Mouse (Mus musculus) neural tube, embryonic 14.5 days (tissue): Measurements from ENCODE around the gene Rere. TPM values are rescaled to one million over a fixed set of nuclear protein-coding genes. Genes with fewer than 3 reads are reported as not detected.
A peak's percentile ranks its signal among the peaks of the same experiment; 100 is the strongest.

ENCODE experiments used
- ATAC-seq: fragments of 200-750 bp; cut with Nextera tagmentation; 2 replicates; pipeline ENCODE4 v1.8.0; 2017; ENCODE audit warnings: low read depth, mild to moderate bottlenecking, moderate TSS enrichment, moderate library complexity
- H3K27ac ChIP-seq: fragments of 300-500 bp; sonication (generic); 2 replicates; pipeline ENCODE4 v1.5.1; 2014; ENCODE audit warnings: low read depth, mild to moderate bottlenecking, control low read depth, low read length, moderate library complexity, mixed read lengths
- H3K27me3 ChIP-seq: fragments of 300-500 bp; sonication (generic); 2 replicates; pipeline ENCODE4 v1.6.1; 2014; ENCODE audit warnings: low read length; ENCODE audit not compliant: control insufficient read depth, insufficient read depth
- H3K36me3 ChIP-seq: fragments of 300-500 bp; sonication (generic); 2 replicates; pipeline ENCODE4 v1.6.1; 2014; ENCODE audit warnings: low read length, mixed read lengths; ENCODE audit not compliant: control insufficient read depth, insufficient read depth
- H3K4me1 ChIP-seq: fragments of 300-500 bp; sonication (generic); 2 replicates; pipeline ENCODE4 v1.6.1; 2014; ENCODE audit warnings: low read length; ENCODE audit not compliant: control insufficient read depth, insufficient read depth
- H3K4me2 ChIP-seq: fragments of 300-500 bp; sonication (generic); 2 replicates; pipeline ENCODE4 v1.6.1; 2014; ENCODE audit warnings: mild to moderate bottlenecking, low read depth, low read length, control low read depth
- H3K4me3 ChIP-seq: fragments of 300-500 bp; sonication (generic); 2 replicates; pipeline ENCODE4 v1.5.1; 2014; ENCODE audit warnings: low read depth, low read length, control low read depth, mixed read lengths
- H3K9ac ChIP-seq: fragments of 300-500 bp; sonication (generic); replicated peaks from 2 replicates; pipeline ENCODE4 v1.6.1; 2014; ENCODE audit warnings: low read depth, mild to moderate bottlenecking, control low read depth, low read length, mixed read lengths
- H3K9me3 ChIP-seq: fragments of 300-500 bp; sonication (generic); 2 replicates; pipeline ENCODE4 v1.6.1; 2016; ENCODE audit warnings: low read length; ENCODE audit not compliant: control insufficient read depth
- WGBS: fragments of 180-500 bp; shearing (Covaris S2); extraction: QIAGEN DNeasy Blood & Tissue Kit; methylation state at CpG from one replicate; pipeline ENCODE4 v1.1.7; 2014; 5-methylcytosine and 5-hydroxymethylcytosine counted together
- polyA plus RNA-seq: library from polyadenylated mRNA; unstranded; fragments of >200 nt; fragmentation: Nextera tagmentation; extraction: Ambion mirVana; gene quantifications from 2 replicates; pipeline ENCODE4 v1.2.1, GENCODE M21; 2014

The Rere gene
- polyA plus RNA-seq, 1 experiment from 2014 or later = 50.7 TPM

DNA sequence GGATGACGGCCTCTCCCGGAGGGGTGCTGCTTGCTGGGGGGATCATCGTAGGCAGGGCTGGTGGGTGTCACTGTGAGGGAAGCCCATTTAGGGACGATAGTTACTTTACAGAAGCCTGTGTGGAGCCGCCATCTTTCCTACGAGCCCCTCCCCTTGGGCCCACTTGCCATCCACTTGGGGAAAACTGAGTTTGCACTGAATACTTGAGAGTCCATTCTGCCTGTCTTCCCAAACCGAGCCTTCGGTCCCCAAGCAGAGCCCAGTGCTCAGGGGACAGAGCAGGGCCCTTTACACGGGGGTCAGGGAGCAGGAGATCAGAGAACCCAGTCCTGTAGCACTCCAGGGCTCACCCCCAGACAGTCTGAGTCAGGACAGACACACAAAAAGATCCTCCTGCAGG, 362.9 kb downstream of the Rere start:
- Histone ChIP-seq H3K4me1 (no peaks in the 10 kb centered on the region), H3K4me3 (no peak overlapping the region), H3K27ac (no peak overlapping the region), H3K9ac (no peak overlapping the region), H3K9me3 (no peaks in the 10 kb centered on the region), H3K4me2 (no peak overlapping the region), H3K36me3 (peaks cover 10% of the 10 kb centered on the region), H3K27me3 (no peaks in the 10 kb centered on the region)
- ATAC-seq = no peak
- WGBS = 92% methylated on average over 9 of the region's 9 CpGs

DNA sequence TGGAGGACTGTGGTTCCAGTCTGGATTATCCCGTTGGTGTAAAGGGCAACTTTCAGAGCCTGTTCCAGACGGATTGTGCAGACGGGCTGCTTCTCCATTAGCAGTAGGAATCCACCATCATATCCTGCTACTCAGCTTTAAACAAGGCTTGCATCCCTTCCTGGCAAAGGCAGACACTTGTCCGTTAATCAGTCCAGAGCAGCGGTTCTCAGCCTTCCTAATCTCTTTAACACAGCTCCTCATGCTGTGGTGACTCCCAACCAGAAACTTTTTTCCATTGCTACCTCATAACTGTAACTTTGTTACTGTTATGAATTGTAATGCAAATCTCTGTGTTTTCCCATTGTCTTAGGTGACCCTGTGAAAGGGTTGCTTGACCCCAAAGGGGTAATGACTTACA, 367.9 kb downstream of the Rere start:
- no peak overlapping the region for H3K27ac ChIP-seq
- no peaks in the 10 kb centered on the region for H3K36me3 ChIP-seq
- no peak overlapping the region for H3K9ac ChIP-seq
- H3K9me3 ChIP-seq = no peaks in the 10 kb centered on the region
- no peak for ATAC-seq
- H3K4me1 ChIP-seq = peaks cover 3% of the 10 kb centered on the region; the same call in 1 of the 2 replicates
- WGBS = 89% methylated on average over 5 of the region's 5 CpGs
- H3K4me2 ChIP-seq = no peak overlapping the region
- no peak overlapping the region for H3K4me3 ChIP-seq
- H3K27me3 ChIP-seq = no peaks in the 10 kb centered on the region

DNA sequence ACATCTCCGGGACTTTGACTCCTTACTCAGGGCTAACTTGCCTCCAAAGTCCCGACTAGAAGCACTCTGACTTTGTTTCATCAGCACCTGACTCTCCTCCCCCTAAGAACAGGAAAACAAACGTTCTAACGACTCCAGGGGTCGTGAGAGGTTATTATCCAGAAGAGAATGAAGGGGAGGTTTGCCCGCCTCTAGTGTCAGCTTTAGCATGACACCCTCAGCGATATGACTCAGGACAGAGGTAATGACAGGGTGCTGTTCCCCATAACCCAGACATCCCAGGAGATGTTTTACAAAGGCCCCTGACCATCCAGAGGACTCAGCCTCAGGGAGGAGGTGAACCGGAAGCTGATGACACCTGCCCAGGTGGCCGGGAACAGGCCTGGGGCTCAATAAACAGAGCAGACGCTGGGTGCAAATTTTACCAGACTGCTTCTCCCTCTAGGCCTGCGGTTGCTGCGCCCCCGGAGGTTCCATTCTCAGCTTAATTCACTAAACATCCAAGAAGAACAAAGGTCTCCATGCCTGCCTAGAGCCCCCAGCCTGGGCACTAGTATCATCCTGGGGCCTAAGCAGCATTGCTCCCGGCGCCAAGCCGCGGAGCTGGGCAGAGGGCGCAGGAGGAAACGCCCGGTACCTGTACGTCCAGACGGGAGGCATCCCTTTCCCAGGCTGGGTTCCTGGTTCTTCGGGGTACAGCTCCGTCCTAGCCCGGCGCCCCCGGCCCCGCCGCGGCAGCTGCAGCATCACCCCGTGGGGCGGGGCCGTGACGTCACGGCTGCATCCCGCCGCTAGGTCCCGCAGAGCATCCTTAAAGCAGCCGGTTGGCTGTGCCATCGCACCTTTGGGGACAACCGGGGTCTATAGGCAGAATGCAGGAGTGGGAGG, 370.2 kb downstream of the Rere start, which contains the start of gene Slc45a1:
TSS of gene Slc45a1 (minus strand) at position 785 of the 888 bp plus-strand sequence.
- WGBS = 6% methylated on average over 41 of the region's 41 CpGs
- H3K9me3 ChIP-seq = no peaks in the 10 kb centered on the region
- H3K9ac ChIP-seq = peak within 1 kb of the TSS; percentile 92
- no peaks in the 10 kb centered on the region for H3K27me3 ChIP-seq
- peak within 1 kb of the TSS; percentile 48; the same call in 1 of the 2 replicates for H3K27ac ChIP-seq
- peak within 1 kb of the TSS; percentile 66 for H3K4me3 ChIP-seq
- peak within 1 kb of the TSS; percentile 68 for H3K4me2 ChIP-seq
- H3K36me3 ChIP-seq = no peaks in the 10 kb centered on the region
- ATAC-seq = peak; percentile 67
- peaks cover 6% of the 10 kb centered on the region; the same call in 1 of the 2 replicates for H3K4me1 ChIP-seq

DNA sequence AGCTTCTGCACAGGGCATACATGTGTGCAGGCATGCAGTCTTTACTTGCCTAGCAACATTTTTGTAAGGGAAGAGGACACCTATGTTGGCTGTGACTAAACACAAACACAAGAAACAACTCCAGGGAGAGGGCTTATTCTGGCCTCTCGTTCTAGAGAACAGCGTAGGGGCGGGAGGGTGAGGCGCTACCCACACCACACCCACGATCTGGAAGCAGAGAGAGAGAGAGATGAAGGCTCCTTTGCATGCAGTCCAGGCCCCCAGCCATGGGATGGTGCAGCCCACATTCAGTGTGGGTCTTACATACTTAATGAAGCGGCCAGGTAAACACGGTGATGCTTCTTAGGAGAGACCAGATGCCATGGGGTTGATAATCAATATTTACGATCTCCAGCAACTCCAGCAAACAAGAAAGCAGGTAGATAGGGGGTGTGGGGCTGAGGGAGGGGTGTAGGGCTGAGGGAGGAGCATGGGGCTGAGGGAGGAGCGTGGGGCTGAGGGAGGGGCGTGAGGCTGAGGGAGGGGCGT, 371.7 kb downstream of the Rere start:
- Histone ChIP-seq H3K4me3 (no peak overlapping the region), H3K9ac (no peak overlapping the region), H3K9me3 (no peaks in the 10 kb centered on the region), H3K4me2 (no peak overlapping the region), H3K36me3 (no peaks in the 10 kb centered on the region), H3K4me1 (peaks cover 6% of the 10 kb centered on the region; the same call in 1 of the 2 replicates), H3K27ac (no peak overlapping the region), H3K27me3 (no peaks in the 10 kb centered on the region)
- no peak for ATAC-seq
- 45% methylated on average over 11 of the region's 11 CpGs for WGBS

DNA sequence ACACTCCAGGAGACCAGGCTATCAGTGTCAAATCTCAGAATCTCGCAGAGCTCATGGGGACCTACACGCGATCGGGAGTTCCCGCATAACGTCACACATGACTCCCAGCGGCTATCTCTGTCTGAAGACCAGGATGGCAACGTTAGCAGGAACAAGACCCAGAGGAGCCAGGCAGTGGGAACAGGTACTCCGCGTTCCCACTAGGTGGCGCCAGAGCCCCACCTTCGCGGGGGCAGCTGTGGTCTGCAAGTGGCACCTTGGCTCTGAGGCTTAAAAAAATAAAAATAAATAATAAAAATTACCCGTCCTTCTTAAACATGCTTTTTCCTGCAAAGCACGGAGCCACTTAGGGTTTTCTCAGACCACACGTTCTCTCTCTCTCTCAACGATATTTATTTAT, 374.5 kb downstream of the Rere start:
- peak overlapping the region; percentile 33 for H3K4me2 ChIP-seq
- H3K36me3 ChIP-seq = no peaks in the 10 kb centered on the region
- H3K9me3 ChIP-seq = no peaks in the 10 kb centered on the region
- ATAC-seq = peak; percentile 75; the same call in 1 of the 2 replicates
- H3K27me3 ChIP-seq = no peaks in the 10 kb centered on the region
- H3K27ac ChIP-seq = no peak overlapping the region
- no peak overlapping the region for H3K9ac ChIP-seq
- whole genome bisulfite sequencing = 8% methylated on average over 17 of the region's 17 CpGs
- H3K4me3 ChIP-seq = peak overlapping the region; percentile 3; the same call in 1 of the 2 replicates
- peaks cover 6% of the 10 kb centered on the region; the same call in 1 of the 2 replicates for H3K4me1 ChIP-seq

DNA sequence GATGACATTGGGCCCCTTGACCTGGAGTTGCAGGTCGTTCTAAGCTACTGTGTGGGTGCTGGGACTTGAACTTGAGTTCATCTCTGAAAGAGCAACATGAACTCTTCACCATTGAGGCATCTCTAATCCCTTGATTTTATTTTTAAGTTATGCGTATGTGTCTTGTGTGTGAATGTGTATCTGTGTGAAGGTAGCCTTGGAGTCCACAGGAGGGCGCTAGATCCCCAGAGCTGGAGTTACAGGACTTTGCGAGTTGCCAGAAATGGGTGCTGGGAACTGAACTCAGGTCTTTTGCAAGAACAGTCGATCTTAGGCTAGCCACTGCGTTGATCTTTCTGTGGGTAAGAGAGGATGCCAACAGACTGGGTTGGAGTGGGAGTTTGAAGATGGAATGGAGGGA, 375.1 kb downstream of the Rere start:
- Histone ChIP-seq H3K27ac (no peak overlapping the region), H3K4me1 (peaks cover 4% of the 10 kb centered on the region; the same call in 1 of the 2 replicates), H3K9me3 (no peaks in the 10 kb centered on the region), H3K9ac (no peak overlapping the region), H3K4me3 (no peak overlapping the region), H3K36me3 (no peaks in the 10 kb centered on the region), H3K4me2 (no peak overlapping the region), H3K27me3 (no peaks in the 10 kb centered on the region)
- 84% methylated on average over 6 of the region's 6 CpGs for WGBS
- ATAC-seq = no peak

DNA sequence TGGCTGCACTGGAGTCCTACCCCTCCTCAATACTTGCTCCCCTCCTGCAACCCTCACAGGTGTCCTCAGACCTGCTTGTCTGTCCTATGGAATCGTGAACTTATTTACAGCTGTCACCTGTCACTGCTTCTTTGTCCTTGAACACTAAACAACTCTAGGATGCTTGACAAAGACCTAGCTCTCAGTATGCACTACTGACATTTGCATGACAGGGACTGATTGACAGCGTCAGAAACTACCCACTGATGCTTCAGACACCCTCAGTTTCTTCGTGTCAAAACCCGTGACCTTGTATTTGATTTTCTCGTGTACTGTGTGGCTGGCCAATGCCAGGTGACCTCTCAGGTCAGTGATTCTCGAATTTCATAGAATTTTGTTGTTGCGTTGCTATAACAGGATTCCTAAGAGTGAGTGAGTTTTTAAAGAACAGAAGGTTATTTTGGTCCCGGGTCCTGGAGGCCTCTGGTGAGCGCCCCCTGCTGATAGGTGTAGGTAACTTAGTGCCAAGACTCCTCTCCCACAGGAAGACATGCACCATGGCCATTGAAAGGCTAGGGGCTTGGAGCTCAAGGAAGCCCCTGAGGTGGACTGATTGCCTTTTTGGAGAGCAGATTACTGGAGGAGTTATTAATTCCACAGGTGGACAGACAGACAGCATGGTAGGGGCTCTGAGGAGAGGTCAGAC, 378.6 kb downstream of the Rere start:
- Histone ChIP-seq H3K9me3 (no peaks in the 10 kb centered on the region), H3K4me2 (no peak overlapping the region), H3K4me1 (peaks cover 7% of the 10 kb centered on the region; the same call in 1 of the 2 replicates), H3K4me3 (no peak overlapping the region), H3K27ac (no peak overlapping the region), H3K36me3 (no peaks in the 10 kb centered on the region), H3K27me3 (no peaks in the 10 kb centered on the region), H3K9ac (no peak overlapping the region)
- no peak for ATAC-seq
- 79% methylated on average over 9 of the region's 9 CpGs for WGBS

DNA sequence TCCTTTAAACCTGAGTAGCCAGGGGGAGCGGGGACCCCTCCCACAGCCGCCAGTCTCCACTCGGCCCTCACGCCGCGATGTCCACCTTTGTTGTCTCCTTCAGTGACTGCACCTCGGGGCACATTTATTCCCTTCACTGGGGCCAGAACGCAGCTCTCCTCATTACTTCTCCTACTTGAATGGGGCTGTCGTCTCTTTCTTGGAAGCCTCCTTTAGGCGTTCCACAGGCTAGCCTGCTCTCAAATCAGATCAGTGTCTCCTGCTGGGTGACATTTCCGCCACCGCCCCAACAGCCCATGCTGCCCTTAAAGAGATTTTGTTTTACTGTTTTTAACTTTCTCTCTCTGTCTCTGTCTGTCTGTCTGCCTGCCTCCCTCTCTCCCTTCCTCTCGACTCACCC, 380.4 kb downstream of the Rere start:
- Histone ChIP-seq H3K27ac (peak overlapping the region; percentile 62; the same call in 1 of the 2 replicates), H3K9me3 (no peaks in the 10 kb centered on the region), H3K27me3 (no peaks in the 10 kb centered on the region), H3K9ac (0 out of 2 replicates have a peak overlapping the region, but pooled peaks have one; percentile 8), H3K36me3 (no peaks in the 10 kb centered on the region), H3K4me2 (peak overlapping the region; percentile 42), H3K4me3 (0 out of 2 replicates have a peak overlapping the region, but pooled peaks have one; percentile 1), H3K4me1 (peaks cover 5% of the 10 kb centered on the region; the same call in 1 of the 2 replicates)
- ATAC-seq = peak; percentile 22; the same call in 1 of the 2 replicates
- 2% methylated on average over 13 of the region's 13 CpGs for WGBS
